Mouse (Mus musculus) adipocyte (in vitro differentiated cells): ENCODE measurements around the gene Ppfia4.
A peak's percentile ranks its signal among the peaks of the same experiment; 100 is the strongest.

Experiments used
- DNase-seq: peaks from one replicate; pipeline ENCODE4 v3.0.0-alpha.2; 2016; ENCODE audit warnings: low spot score

Gene Ppfia4

DNA sequence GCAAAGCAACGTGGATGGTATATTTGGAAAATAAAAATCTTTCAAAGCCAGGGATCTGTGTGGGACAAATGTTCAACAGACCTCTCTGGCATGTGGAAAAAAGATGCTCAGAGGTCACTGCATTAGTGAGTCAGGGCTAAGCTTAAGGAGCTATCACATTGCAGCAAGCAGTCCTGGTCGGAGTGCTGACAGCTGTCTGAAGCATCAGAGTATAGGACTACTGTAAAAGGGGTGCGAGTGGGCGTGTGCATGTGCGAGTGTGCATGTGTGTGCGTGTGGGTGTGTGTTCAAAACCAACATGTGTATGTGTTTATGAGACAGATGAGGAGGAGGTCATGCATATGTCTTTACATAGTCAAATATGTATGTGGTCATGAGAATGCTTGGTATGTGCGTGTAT, 6.4 kb upstream of the Ppfia4 start:
- no peak for DNase-seq

DNA sequence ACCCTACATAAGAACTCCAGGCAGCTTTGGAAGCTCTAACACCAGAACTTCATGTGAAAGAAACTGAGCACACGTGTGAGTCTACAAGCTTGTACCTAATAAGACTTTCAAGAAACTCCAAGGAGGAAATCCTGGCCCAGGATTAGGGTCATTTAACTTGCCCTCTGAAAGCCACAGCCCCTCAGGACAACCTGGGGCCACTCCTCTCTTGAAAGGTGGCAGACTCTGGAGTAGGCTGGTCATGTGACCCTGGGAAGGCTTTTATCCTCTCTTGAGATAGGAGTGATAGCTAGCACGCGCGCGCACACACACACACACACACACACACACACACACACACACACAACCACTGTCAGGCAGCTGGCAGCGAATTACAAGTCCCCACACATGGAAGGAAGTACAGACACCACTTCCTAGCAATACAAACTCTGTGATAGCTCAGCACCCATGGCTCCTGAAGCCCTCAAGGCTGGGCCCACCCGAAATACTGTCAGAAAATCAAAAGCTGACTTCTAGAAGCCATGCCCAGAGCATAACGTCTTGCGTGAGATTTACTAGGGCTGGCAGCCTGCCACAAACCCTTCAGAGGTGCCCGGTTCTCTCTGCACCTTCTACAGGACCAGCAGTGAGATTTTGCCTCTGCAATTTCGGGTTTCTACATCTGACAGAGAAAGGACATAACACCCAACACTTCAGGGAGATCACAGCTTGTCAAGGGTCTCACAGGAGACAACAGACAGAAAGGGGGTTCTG, 4.4 kb upstream of the Ppfia4 start:
- DNase-seq: no peak

- DNase-seq: no peak
Observed at GRCm38 (mm10) chr1:134335924-134336810, 3.4 kb upstream of the Ppfia4 start.

- DNase-seq: no peak
Observed at GRCm38 (mm10) chr1:134335211-134335923, 2.6 kb upstream of the Ppfia4 start.

DNA sequence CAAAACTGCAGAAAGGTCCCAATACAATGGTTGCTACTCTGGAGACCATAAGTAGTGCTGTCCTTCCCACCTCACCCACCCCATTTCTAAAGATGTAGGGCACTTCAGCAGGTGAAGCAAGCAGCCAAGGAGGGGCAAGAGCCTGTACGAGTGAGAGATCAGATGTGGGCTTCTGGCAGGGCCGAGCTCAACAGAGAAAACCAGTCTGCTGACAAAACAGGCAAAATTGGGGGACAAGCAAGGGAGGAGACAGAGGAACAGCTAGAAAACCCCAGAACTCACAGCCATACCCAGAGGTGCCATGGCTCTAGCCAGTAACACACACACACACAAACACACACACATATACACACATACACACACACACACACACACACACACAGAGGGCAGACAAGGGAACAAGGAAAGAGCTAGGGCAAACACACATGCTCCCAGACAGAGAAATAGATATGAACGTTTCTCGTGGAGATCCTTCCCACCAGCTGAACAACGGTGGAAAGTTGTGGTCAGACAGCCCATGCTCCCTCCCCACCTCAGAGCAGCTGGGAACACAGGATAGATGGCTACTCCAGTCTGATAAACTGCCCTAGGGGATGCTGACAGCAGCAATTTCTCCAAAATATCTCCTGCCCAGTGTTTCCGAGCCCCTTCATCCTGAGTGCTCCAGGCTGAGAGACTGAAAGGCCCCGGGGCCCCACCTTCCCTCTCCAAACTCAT, 1.5 kb upstream of the Ppfia4 start:
- DNase-seq: no peak

DNA sequence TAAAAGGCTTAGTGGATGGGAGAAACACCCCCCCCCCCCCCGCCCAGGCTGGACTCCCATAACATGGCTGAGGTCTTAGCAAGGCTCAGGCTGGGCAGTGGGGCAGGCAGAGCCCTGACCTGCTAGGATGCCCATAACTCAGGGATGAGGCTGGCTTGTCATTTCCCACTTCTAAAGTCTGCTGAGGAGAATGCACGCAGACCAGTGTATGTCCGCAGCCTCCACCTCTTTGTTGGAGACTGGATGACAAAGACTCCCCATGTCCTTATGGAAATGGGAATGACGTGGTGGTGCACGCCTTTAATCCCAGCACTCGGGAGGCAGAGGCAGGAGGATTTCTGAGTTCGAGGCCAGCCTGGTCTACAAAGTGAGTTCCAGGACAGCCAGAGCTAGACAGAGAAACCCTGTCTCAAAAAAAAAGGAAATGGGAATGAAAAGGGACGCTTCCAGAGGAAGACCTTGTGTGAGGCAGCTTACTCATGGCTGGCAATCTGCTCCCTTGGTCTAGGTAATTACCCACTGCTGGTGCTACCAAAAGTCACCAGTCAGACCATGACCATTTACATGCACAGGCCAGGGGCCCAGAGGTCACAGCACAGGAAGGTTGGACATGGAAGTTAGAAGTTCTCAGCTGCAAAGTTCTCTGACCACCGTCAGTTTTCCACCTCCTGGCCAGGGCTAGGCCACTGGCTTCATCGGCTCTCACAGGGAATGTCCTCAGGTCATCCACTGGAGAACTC, 813 bp upstream of the Ppfia4 start:
- no peak for DNase-seq

DNA sequence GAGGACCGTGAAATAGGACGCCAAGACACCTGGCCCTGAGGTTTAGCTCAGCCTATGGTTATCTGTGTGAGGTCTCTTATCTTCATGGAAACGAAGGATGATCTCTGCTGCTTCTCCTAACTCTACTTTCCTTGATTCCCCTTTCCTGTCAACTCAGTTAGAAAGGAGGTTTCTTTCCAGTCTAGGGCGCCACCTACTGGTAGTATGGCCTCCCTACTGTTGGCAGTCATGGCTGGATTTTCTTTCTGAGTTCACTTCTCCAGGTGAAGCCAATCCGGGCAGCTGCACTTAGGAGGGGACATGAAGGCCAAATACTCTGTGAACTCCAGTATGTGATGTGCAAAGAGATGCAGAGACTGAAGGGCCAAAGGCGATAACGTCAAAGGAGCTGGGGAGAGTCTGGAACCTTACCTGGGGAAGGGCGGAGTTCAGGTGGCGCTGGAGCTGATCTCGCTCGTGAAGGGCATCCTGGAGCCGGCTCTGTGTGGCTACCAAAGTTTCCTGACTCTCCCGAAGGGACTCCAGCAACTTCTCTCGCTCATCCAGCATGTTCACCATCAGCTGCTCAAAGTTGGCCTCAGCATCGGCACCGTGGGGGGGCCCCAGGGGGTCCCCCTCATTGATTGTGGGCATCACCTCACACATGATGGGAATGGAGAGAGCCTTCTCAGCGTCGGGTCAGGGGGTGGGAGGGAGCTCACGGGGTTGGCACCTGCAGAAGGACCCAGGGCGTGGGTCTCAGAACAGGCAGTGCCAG, 671 bp downstream of the Ppfia4 start:
- peak; percentile 86 for DNase-seq

DNA sequence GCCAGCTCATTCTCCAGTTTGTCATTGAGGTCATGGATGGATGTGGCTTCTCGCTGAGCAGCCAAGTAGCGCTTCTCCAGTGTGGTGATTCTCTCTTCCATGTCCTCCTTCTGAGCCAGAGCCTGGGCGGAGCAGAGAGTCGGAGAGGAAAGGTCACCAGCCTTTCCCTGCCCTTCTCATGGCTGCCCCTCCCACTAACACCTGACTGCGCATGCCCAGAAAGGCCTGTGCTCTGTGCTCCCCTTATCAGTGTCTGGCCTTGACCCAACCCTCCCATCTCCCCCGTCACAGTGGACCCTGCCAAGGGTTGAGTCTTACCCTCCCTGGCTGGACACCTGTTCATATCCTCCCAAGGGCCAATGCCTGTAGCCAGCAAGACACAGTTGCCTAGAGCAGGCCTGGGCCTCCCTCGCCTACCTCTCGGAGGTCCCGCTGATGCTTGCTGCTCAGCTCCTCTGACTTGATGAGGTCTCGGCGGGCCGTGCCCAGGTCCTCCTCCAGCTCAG, 5.8 kb downstream of the Ppfia4 start:
- DNase-seq: no peak

DNA sequence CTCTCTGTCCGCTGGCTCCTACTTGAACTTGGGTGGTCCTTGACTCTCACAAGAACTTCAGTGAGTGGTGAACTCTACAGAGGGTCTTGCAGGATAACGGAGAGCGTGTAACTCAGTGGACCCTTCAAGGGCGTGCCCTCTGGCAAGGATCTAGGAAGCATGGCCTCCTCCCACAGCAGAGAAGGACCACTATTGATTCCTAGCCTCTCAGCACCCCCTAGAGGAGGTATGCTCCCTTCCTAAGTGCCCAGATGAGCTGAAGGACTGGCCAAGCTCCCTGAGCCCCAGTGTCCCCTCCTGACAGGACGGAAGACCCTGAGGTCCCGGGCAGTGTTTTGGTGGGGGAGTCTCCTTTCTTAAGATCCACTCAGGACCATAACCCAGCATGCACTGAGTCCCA, 10.1 kb downstream of the Ppfia4 start:
- DNase-seq: peak; percentile 40

DNA sequence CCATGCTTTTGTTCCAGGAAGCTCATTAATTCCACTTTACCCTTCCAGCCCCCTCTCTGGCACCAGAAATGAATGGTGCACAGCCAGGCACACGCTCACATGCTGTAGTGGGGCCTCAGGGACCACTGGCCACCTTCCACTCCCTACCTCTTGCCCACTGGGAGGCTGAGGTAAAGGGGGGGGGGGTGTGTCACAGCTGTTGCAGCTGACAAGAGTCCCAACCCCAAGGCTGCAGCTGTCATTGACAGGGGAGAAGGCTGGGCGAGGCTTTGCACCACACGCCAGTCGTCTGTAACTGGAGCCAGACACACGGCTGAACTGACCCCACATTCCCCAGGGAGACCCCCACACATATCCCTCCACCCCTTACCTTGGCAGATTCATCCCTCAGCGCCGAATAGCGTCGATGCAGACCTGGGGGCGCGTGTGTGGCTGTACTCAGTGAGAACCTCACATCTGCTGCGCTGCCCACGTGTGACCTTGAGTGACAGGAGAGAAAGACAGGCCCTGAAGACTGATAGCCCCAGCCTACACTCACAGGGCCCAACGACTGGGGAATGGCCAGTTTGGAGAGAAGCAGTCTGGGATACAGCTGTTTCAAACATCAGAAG, 11.9 kb downstream of the Ppfia4 start:
- DNase-seq: no peak

DNA sequence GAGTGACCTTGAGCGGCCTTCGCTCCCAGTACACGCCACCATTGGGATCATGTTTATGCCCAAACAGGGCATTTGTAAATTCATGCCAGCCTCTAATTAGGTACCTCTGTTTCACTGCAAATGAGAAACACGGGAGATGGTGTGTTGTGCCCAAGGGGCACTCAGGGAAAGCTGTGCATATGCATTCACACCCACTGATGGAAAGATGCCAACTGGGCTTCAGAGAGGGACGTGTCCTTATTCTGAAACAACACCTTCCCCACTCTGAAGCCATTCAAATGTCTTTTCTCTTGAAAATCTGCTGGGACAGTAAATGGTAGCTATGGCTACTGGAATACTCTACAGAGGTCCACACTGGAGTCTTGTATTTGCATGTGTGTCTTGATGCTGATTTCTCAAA, 14.5 kb downstream of the Ppfia4 start:
- no peak for DNase-seq

- DNase-seq: no peak
Observed at GRCm38 (mm10) chr1:134316361-134316760, 16.4 kb downstream of the Ppfia4 start.

DNA sequence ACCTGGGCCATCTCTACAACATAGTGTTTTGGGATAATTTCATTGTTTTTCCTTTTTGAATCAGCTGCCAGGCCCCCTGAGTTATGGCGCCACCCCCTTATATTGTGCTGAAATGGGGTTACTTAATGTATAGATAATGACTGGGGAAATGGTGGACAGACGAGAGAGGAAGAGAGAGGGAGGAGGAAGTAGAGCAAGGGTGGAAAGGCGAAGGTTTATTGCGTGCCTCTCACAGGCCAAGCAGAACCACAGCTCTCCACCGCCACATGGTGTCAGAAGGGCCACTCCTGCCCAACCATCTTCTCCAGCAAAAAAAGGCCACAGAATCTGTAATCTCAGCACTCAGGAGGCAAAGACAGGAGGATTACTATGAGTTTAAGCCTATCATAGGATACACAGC, 17.5 kb downstream of the Ppfia4 start:
- DNase-seq: no peak

DNA sequence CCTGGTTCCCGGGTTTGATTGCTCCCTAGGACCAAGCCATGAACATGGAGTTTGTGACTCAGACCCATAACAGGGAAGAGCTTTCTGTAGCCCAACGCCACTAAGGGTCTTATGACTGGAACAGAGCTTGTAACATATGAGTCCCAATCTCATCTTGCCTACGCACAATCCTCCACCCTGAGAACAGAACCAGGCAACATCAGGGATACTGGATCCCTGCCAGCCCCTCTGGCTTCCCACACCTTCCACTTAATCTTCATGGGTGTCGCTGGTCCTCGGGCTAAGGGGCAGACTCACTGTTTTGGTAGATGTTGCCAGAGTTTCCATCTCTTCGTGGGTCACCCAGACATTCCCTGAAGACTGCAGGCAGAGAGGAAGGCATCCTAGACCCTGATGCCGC, 21.0 kb downstream of the Ppfia4 start:
- DNase-seq: no peak

DNA sequence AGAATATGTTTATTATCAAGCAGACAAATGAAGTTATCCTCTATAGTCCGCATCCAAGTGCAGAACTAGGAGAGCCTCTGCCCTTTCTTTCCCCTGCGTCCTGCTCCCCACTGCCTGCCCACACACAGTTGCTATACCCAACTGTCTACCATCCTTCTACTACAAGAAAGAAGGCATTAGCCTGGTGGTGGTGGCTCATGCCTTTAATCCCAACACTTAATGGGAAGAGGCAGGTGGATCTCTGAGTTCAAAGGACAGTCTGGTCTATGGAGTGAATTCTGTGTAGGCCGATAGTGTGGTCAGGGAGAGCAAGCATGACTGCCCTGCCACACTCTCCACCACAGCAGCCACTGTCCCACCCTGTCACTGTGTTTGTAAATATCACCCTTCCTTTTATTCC, 22.0 kb downstream of the Ppfia4 start:
- DNase-seq: no peak

- DNase-seq: peak; percentile 28
Observed at GRCm38 (mm10) chr1:134310291-134310690, 22.4 kb downstream of the Ppfia4 start.

- no peak for DNase-seq
Observed at GRCm38 (mm10) chr1:134307409-134307808, 25.3 kb downstream of the Ppfia4 start.

DNA sequence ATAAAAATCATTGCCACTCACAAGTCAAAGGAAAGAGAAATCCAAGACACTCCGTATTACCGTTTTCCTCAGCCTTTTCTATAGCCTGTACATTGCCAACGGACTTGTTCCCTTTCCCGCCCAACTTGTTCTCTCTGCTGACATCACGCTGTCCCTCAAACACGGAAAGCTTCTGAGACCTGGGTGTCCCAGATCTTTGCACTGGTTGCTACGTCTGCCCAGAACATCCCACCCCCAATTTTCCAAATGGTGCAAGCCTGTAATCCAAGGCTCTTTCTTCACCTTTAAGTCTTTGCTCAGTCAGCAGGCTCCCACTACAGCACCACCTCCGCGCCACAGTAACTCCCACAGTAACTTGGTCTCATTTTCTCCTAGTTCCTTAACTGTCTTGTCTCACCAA, 27.8 kb downstream of the Ppfia4 start:
- no peak for DNase-seq

DNA sequence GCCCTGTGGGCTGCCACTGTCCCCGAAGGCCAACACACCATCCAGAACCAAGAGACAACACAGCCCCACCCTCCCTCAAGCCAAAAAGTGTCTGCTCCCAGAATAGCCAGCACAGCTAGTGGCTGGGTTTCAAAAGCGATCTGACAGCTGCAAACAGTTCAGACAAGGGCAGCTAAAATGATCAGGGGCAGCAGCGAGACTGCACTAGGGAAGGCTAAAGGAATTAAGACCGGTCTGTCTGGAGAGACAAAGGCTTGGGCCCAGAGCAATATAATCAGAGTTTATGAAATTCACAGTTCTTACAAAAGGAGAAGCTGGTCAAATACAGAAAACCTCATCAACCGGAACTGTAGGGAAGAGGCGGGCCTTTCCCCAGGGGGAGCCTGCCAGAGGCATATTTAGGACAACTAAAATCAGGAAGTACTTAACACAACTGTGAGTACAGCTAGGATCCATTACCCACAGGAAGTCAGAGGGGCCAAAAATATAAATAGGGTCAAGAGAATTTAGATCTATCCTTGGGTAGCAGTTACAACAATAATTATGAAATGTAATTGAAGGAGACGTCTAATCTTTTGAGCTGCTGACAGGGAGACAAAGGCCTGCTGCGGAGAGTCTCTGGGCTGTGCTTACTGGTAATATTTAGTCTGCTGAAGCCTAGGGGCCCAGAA, 30.0 kb downstream of the Ppfia4 start:
- peak; percentile 46 for DNase-seq
